Mouse (Mus musculus) olfactory bulb, adult 2 months (tissue): ENCODE data around the gene Lrrc72.

ENCODE experiments used
- CTCF ChIP-seq: fragments of 200-500 bp; IDR thresholded peaks from 2 replicates; pipeline ENCODE4 v1.5.1; 2012; ENCODE audit warnings: low read depth, mild to moderate bottlenecking, low read length, moderate library complexity; ENCODE audit not compliant: insufficient read depth
- POLR2A ChIP-seq: fragments of 200-500 bp; IDR thresholded peaks from 2 replicates; pipeline ENCODE4 v1.6.1; 2012; ENCODE audit warnings: mild to moderate bottlenecking, low read depth, low read length, moderate library complexity; ENCODE audit not compliant: insufficient read depth

DNA sequence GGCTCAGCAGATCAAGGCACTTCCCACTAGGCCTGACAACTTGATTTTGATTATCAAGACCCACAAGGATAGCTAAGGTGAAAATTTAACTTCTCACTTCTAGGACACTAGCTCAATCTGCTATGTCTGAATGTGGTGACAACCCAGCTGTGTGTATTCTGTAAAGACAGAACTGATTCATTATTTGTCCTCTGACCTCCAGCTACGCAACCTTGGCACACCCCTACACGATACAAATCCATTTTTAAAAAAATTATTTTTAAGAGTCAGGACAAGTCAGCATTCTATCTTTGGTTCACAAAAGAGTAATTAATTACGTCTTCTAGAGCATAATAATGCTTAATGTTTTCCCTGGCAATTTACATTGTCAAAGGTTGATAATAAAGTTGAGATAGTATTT lies 63.6 kb downstream of the Lrrc72 start:
- TF ChIP-seq CTCF (no peak), POLR2A (no peak)
